Mouse (Mus musculus) right cerebral cortex, postnatal 14 days (tissue): Measurements from ENCODE around the gene Ube2s.

Experiments used
- DNase-seq: peaks from one replicate; pipeline ENCODE4 v3.0.0; 2022

The Ube2s gene

DNA sequence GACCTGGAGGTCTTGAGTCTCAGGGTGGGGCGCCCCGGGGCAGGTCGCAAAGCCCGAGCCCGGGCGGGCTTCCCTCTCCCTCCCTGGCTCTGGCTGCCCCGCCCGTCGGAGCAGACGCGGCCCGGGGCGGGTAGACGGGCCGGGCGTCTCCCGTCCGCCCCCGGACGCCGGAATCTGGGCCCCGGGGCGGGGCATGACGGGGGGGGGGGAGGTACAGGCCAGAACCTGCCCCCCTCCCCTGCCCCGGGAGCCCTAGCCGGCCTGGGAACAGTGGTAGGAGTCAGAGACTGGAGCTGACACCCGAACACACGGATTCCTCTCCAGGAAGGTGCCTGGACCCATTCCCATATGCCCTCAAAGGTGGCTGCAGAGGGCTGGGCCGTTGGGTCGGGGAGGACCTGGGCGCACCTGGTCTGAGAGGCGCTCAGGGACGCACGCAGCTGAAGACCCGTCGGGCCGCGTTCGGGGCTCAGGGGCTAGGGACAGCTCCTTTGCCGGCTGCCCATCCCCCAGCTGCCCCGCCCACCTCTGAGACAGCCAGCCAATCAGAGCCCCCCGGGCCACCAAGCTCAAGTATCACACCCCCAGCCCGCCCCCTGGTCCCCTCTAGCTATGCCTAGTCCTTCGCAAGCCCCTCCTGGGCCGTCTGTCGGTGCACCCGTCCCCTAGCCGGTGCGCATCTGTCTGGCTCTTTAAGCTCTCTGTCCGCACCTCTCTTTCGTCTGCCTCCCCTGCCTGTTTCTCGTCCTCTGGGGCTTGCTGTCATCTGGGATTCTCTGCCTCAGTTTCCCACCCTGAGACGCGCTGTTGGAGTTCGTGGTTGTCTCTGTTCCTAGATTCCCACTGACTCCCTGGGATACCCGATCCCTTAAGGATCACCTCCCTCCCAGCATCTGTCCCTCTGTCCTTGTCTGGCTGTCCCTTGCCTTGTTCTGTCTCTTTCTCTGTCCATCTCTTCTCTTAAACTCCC lies 35.2 kb downstream of the Ube2s start:
- peak; percentile 42 for DNase-seq

DNA sequence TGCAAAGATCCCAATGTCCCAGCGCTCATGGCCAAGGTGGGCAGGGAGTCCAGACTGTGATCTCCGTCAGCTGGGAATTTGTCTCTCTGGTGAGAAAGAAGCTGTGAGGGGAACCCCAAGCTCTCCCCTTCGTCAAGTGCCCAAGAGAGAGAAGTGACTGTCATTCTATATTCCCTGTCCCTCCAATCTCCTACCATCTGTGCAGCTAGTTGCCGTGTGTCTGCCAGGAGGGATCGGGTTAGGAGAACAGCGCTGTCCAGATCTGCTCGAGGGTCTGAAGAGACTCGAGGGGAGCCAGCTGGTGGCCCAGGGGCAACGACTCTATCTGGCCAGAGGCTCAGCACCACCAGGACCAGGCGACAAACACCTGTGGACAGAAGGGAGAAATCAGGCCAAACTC lies 36.3 kb downstream of the Ube2s start:
- no peak for DNase-seq

DNA sequence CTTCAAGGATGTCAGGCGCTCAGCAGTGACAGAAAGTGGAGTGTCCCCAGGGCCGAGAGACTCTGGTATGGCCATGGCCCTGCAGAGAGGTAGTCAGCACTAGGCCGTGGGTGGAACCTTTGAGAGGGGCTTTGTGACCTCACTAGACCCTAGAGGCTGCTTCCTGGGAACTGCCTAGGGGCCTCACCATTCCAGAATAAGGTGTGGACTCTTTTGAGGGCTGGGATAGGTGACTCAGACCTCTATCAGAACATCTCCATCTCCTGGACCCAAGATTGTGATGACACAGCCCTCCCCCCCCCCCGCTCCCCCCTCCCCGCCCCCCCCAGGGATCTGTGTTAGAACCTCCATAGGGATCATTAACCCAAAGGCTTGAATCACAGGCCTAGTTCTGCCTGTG lies 41.2 kb downstream of the Ube2s start, which contains the start of gene Fam71e2:
Gene Fam71e2 (minus strand): TSS at position 101 of the 400 bp plus-strand sequence.
- DNase-seq = no peak

DNA sequence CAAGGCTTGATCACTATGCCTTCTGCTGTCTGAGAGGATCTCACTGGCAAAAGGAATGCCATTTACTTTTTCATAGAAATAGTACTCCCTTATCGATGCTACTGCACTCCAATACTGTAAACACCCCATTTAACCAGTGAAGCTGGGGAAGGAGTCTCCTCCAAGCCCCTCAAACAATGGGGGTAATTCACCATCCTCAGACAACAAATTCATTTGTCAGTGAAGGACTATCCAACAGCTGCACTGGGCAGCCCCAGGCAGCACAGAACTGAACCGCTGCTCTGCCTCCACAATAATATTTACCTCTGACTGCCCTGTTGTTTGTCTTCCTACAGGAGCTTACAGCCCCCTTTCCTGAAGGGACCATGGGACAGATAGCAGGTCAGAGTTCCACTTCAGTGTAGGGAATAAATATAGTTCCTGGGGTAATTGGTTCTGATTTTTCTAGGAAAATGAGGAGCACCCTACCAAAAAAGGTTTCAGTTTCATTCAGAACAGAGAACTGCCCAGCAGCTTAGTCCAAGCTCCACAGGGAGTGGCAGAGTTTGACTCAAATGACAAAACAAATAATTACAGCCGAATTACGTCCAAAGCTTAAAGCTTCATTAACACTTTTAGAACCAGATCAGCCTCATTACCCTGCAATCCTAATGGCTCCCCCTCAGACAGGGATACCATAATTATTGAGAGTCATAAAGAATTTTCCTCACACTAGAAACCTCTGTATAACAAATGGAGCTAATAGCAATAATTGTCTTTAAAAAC lies 47.3 kb downstream of the Ube2s start:
- DNase-seq = no peak

DNA sequence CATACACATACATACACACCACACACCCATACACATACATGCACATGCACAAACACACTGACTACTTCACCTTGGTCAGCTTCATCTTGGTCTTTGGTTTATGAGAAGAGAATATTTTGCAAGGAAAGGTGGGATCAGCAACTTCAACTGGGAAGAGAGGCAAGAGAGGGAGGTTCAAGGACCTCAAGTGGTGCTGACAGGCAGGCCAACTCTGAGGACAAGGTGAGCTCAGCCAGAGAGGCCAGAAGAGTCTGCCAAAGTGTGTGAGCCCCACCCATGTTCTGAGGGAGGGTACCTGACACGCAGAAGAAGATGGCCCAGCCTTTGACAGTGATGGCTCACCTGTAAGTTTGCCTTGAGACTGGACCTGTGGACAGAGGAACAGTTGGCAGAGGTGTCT lies 52.7 kb downstream of the Ube2s start:
- DNase-seq = no peak

DNA sequence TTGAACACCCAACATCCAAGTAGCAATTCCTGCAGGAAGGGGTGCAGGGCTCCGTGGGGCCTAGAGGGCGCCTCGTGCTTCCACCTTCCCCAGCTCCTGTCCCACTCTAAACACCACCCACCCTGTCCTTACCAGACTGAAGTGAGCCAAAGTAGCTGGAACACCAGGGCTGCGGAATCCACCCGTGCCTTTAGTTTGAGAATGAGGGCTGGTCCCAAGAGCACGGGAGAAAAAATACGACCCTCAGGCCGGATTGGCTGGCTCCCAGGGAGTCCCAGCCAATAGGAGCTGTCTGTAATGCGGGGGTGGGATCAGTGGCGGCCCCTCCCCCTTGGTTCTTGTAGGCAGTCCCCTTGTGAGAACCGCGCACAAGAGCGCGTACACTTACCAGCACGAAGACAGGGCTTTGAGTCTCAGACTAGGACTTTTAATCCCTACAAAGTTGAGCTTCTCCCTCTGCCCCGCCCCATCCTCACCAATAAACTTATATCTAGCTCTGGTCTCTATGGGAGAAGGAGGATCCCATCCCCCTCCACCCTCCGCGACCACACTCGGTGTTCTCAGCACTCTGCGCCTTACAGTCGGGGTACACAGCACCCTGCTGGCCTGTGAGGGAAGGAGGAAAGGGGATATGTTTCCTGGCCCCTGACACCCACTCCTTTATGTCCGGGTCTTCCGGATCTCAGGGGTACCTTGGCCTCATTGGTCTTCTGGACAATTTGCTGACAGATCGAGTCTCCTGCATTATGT lies 59.4 kb downstream of the Ube2s start, which contains the start of gene Cox6b2:
Gene Cox6b2 (minus strand): TSS at position 274 of the 750 bp plus-strand sequence.
- peak; percentile 72 for DNase-seq

DNA sequence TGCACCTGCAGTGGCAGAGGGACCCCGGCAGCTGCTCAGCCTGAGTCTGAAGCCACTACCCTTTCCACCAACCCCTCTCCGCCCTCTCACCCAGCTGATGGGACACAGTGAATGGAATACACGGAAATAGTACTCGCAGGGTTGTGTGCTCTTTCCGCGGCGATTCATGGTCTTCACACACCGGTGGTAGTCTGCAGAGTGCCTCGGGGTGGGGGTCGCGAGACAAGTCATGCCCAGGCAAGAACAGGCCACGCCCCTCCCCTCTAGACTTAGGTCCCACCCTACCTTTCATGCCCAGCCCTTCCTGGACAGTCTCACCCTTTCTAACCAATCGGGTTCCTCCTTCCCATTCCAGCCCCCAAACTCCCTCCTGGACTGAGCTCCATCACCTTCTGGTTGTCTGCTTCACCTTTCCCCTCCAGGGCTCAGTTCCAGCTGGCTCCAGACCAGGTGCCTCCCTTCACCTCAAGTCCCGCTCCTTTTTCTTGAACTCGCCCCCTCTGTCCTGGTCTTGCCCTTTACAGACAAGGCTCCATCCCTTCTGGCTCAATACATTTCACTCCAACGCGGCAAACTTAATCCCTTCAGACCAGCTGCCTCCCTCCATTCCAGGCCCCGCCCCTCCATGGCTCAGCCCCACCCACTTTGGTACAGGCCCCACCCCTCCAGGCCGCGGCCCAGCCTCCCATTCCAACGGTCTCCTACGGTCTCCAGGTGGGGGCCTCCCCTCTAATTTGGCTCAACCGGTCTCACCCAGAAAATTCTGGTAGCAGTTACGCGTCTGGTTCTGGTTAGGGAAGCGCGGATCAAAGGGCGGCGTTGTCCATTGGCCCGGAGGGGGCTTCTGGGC lies 60.2 kb downstream of the Ube2s start:
- DNase-seq = no peak

DNA sequence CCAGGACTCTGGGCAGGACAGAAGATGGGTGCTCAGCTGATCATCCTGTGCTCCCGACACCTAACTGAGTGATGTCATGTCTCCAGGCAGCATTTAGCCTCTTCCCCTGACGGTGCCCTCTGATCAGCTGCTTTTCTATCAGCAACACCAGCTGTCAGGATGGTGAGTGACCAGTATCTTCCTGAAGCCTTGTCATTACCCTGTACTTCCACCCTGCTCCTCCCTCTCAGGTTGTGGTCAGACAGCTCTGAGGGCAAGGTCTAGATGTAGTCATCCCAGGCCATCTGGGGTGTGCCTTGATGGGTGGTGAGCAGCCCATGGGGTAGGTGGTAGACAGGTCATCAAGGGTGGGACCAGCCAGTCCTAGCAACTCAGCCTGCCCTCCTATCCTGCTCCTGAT lies 63.2 kb downstream of the Ube2s start:
- DNase-seq = no peak

DNA sequence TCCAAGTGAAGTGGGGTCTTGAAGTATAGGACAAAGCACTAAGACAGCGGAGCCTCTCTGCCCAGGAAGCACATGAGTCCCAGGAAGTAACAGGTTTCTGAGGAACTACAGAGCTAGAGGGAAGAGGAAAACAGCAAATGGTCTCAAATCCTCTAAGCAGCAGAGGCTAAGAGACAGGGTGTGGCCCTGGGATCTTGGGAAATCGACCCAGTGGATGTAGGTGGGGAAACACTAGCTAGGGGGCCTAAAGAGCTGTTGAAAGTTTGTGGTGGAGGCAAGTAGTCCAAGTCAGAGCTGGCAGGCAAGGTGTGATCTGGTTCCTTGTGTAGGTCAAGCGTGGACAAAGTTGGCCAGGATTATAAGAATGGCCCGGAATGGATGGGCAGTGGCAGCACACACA lies 64.1 kb downstream of the Ube2s start:
- no peak for DNase-seq

DNA sequence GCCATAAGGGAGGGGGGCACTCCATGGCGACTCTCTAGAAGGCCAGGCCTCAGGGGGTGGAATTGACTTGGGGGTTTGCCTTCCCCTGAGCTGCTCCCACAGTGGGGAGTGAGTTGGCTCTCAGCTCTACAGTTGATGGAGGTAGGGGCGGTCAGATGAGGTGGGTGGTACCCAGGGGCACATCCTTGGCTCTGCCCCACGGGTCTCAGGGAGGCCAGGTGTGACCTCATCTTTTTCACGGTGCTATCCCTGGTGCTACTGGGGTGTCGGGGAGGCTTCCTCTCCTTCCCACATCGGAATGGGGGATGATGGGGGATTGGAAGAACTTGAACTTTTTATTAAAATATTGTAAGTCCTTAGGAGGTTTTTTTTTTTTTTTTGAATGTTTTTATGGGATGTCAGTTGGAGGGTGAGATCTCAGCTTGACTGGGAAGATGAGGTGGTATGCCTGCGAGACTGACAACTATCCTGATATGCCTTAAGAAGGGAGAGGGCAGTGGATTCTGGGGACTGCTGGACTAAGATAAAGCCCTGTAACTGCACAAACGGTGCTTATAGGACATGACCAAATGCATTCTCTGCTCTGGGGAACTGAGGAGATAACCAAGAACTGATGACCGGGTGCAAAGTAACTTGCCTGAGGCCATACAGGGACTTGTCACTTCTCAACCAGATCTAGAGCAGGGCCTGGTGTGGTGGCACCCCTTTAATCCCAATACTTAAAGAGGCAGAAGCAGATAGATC lies 65.1 kb downstream of the Ube2s start:
- DNase-seq = no peak

DNA sequence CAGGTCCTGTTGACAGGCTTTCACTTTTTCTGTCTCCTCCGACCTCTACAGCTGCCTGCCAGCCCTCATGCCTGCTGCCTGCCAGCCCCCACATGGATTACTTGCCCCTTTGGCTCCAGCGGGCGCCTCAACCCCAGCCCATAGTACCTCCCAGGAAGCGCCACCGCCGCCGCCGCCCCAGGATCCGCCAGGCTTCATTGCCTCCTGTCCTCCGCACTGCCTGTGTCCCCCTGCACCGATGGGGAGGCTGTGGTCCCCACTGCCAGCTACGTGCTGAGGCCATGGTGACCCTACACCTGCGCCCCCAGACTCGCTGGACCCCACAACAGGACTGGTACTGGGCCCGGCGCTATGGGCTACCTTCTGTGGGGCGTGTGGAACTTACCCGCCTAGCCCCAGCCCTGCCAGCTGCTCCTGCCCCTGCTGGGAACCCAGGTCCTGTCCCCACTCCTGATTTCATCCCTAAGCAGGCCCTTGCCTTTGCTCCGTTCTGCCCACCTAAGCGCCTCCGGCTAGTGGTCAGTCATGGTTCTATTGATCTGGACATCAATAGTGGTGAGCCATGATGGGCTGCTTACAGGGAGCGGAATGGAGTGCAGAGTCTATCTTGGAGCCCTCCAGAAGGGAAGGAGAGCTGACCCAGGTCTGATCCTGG lies 65.9 kb downstream of the Ube2s start:
- no peak for DNase-seq

DNA sequence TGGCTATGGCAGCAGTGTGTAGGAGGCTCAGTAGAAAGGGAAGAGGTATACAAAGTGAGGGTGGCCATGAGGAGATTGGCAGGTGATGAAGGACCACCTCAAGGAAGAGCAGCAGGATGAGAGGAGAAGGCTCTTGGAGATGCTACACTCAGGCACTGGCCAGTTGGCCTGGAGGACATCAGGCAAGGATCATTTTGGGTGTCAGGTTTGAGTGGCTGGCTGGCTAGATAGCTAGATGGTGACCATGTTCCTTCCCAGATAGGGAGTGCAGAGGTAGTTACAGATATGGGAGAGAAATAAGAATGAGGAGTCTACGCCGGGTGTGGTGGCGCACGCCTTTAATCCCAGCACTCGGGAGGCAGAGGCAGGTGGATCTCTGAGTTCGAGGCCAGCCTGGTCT lies 67.5 kb downstream of the Ube2s start:
- no peak for DNase-seq
